Mouse (Mus musculus) ES-Bruce4 (cell line): ENCODE measurements at regions not wholly inside any gene's neighbourhood (a gene's known extent, or its start where the extent isn't known, plus 50 kb on each side); places are given as distances from the start of the nearest gene placed in this dataset.

Experiments
- CTCF ChIP-seq: IDR thresholded peaks from one replicate; pipeline ENCODE4 v1.8.1; 2011; ENCODE audit warnings: low read depth, low read length
- EP300 ChIP-seq: IDR thresholded peaks from 2 replicates; pipeline ENCODE4 v1.6.1; 2011; ENCODE audit warnings: low read depth, low read length; ENCODE audit not compliant: insufficient read depth
- POLR2A ChIP-seq: IDR thresholded peaks from one replicate; pipeline ENCODE4 v1.8.1; 2011; ENCODE audit warnings: low read length; ENCODE audit not compliant: insufficient read depth

DNA sequence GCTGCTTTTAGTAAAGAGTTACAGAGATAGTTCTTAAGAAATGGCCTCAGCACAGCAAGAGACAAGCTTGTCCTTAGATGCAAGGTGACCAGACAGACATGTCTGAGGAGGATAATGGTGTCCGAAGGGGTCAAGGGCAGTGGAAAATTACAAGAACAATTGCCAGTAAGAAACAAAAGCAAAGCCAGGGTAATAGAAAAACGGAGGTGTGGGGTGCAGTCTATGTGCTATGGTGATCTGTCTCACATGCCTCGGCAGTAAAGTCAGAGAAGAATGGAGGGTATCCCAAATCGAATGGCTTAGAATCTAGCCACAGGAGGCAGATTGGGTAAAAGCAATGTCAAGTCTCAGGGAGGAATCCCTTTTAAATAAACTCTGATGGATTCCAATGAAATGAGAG, 86.2 kb downstream of the Tmx1 start:
- TF ChIP-seq CTCF (no peak), POLR2A (no peak), EP300 (no peak)
